Mouse (Mus musculus): Measurements from ENCODE around the gene Pde1b. TPM values are rescaled to one million over a fixed set of nuclear protein-coding genes. Genes with fewer than 3 reads are reported as not detected.

Gene Pde1b
- 5.9 TPM for polyA plus RNA-seq (2014; fragmentation: Illumina TruSeq; extraction: RNeasy Lipid Tissue Mini Kit (QIAGEN cat#74804); ENCODE audit: low read depth, low replicate concordance)

GRCm38 (mm10) chr15:103502435-103503250 lies at the start of gene Pde1b:
TSS of gene Pde1b (plus strand) at chr15:103503034.

GRCm38 (mm10) chr15:103453551-103454218 lies 49.1 kb upstream of the Pde1b start, which contains the start of gene Nckap1l:
TSS of gene Nckap1l (plus strand) at chr15:103453794.

DNA sequence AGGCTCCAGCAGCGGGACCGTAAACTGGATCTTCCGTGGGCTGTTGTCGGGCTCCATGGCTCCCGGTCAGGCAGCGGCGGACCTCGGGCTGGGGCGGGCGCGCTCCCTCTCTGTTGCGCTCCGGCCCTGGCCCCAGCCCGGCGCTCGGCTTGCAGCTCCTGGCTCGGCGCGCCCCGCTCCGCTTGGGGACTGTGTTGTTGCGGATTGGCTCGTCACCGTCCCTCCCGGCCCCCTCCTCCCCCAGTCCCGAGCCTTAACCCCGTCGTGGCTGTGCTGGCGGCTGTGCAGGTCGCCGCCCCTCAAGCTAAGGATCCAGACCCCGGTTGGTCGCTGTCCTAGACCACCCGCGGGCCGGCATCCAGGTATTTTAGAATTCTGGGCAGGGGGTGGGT lies 35.0 kb downstream of the Pde1b start, which contains the start of gene Ppp1r1a:
Ppp1r1a (minus strand) TSS at position 182 of the 392 bp plus-strand sequence.

DNA sequence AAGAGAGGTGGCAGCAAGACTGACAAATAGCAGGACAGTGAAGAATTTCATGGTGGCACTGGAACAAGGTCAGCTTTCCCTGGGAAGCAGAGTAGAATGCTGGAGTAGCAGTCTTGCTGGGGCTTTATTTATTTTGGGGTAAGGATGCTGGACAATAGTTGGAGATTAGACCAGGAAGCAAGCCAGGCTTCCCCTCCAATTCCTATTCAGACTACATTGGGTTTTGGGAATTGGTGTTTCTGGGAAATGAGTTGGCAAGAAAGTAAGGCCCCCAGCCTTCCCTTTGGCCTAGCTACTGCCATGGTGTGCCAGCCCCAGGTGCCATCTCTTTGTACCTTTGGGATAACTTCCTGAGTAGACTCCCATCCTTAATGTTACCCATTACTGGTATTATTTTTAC lies 62.1 kb downstream of the Pde1b start, which contains the start of gene Glycam1:
Glycam1 (minus strand) TSS at position 101 of the 400 bp plus-strand sequence.

Other genes with a start within 250 kb of the Pde1b start
- 0.68 TPM for gene Nfe2, start 244.6 kb upstream of the Pde1b start, polyA plus RNA-seq (2014; fragmentation: Illumina TruSeq; extraction: RNeasy Lipid Tissue Mini Kit (QIAGEN cat#74804); ENCODE audit: low read depth, low replicate concordance)
- gene Copz1, start 230.3 kb upstream of the Pde1b start, polyA plus RNA-seq (2014; fragmentation: Illumina TruSeq; extraction: RNeasy Lipid Tissue Mini Kit (QIAGEN cat#74804); ENCODE audit: low read depth, low replicate concordance): 134 TPM
- 0.63 TPM for gene Gpr84, start 192.4 kb upstream of the Pde1b start, polyA plus RNA-seq (2014; fragmentation: Illumina TruSeq; extraction: RNeasy Lipid Tissue Mini Kit (QIAGEN cat#74804); ENCODE audit: low read depth, low replicate concordance)
- gene Zfp385a, start 162.9 kb upstream of the Pde1b start, polyA plus RNA-seq (2014; fragmentation: Illumina TruSeq; extraction: RNeasy Lipid Tissue Mini Kit (QIAGEN cat#74804); ENCODE audit: low read depth, low replicate concordance): 27.2 TPM
- gene Itga5, start 136.3 kb upstream of the Pde1b start, polyA plus RNA-seq (2014; fragmentation: Illumina TruSeq; extraction: RNeasy Lipid Tissue Mini Kit (QIAGEN cat#74804); ENCODE audit: low read depth, low replicate concordance): 14.1 TPM
- 9.4 TPM for gene Gtsf1, start 72.6 kb upstream of the Pde1b start, polyA plus RNA-seq (2014; fragmentation: Illumina TruSeq; extraction: RNeasy Lipid Tissue Mini Kit (QIAGEN cat#74804); ENCODE audit: low read depth, low replicate concordance)
- 3.1 TPM for gene Gtsf2, start 54.6 kb upstream of the Pde1b start, polyA plus RNA-seq (2014; fragmentation: Illumina TruSeq; extraction: RNeasy Lipid Tissue Mini Kit (QIAGEN cat#74804); ENCODE audit: low read depth, low replicate concordance)
- gene Nckap1l, start 49.2 kb upstream of the Pde1b start, polyA plus RNA-seq (2014; fragmentation: Illumina TruSeq; extraction: RNeasy Lipid Tissue Mini Kit (QIAGEN cat#74804); ENCODE audit: low read depth, low replicate concordance): 11.8 TPM
- gene Ppp1r1a, start 35.0 kb downstream of the Pde1b start, polyA plus RNA-seq (2014; fragmentation: Illumina TruSeq; extraction: RNeasy Lipid Tissue Mini Kit (QIAGEN cat#74804); ENCODE audit: low read depth, low replicate concordance): 26.2 TPM
- gene Glycam1, start 62.0 kb downstream of the Pde1b start, polyA plus RNA-seq (2014; fragmentation: Illumina TruSeq; extraction: RNeasy Lipid Tissue Mini Kit (QIAGEN cat#74804); ENCODE audit: low read depth, low replicate concordance): not detected

All from adipose tissue, adult 10 weeks (tissue).